Mouse (Mus musculus) adrenal gland, adult (tissue): ENCODE measurements around the gene Pcolce2.
"Not testable (repeated sequence)": the region's sequence is repeated elsewhere in the genome, so short reads cannot be mapped to it uniquely, and the experiment has no call there.

Experiments
- DNase-seq, 2 experiments: peaks; one replicate each; pipeline ENCODE4 v3.0.0; 2022 to 2023; ENCODE audit warnings: low spot score in 1 of 2; ENCODE audit not compliant: inconsistent age in 2 of 2

Gene Pcolce2

DNA sequence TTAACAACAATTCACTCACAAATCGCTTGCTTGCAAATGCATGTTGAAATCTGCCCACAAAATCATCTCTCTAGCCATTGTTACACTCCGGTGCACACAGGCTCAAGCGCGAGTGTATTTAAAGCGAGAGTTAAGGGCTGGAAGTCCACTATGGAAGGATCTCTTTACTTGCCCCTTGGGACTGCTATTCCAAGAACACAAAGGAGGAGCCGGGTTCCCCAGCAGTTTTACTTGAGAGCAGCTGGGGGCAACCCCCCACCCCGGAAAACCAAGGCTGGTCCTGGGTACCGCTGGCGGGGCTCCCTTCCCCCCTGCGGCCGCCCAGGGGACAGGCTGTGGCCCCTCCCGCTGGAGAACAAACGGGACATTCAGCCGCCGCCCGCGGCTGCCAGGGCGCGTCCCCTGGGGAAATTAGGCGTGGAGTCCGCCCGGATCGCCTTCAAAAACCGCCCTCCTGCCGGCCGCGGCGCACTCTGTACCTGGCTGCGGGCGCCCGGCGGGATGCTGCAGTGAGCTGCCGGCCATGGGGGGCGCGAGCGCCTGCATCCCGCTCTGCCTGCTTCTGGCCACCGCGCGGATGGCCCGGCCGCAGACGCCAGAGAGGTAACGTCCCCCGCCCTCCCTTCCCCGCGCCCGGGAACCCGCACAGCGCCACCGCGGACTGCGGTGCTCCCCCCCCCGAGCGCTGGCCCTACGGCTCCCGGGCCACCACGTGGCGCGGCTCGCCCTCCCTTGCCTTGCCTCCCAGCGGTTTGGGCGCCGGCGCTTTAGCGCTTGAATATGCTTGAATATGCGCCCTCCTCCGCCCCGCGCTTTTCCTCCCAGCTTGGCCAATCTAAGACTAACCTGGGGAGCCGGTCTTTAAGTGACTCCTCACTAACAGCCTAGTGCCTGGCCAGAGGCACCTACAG, at the start of gene Pcolce2:
Pcolce2 (plus strand) TSS at position 331 of the 911 bp plus-strand sequence.
- peak in 1 of 2 experiments; percentile 57 for DNase-seq

DNA sequence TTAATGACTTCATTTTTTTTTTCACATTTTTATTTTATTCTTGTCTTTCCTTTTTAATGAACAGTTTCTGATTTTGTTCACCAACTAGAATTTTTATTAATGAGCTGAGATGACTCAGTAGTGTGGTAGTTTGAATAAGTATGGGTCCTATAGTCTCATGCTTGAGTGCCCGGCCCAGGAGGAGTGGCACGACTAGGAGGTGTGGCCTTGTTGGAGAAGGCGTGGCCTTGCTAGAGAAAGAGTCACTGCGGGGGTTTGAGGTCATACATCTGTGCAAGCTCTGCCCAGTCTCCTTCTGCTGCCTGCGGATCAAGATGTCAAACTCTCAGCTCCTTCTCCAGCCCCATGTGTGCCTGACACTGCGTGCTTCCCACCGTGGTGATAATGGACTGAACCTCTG, 49.3 kb upstream of the Pcolce2 start:
- DNase-seq, result no peak

DNA sequence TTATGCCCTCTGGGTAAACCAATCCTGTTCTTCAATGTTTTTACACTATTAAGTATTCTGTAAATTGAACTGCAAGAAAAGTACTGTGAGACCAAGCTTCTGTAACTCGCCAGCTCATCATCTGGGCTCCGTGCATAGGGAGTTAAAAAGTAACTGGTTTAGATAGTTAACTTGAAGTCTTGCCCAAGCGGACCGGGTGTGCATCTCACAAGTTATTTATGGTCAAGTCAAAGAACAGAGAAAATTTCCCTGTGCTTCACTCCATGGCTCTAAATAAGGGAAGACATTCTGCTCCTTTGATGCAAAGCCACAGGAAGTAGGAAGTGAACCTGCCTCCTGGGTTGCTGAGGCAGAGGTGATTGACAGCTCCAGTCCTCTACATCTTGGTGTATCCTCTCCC, 43.1 kb upstream of the Pcolce2 start:
- DNase-seq, result no peak

DNA sequence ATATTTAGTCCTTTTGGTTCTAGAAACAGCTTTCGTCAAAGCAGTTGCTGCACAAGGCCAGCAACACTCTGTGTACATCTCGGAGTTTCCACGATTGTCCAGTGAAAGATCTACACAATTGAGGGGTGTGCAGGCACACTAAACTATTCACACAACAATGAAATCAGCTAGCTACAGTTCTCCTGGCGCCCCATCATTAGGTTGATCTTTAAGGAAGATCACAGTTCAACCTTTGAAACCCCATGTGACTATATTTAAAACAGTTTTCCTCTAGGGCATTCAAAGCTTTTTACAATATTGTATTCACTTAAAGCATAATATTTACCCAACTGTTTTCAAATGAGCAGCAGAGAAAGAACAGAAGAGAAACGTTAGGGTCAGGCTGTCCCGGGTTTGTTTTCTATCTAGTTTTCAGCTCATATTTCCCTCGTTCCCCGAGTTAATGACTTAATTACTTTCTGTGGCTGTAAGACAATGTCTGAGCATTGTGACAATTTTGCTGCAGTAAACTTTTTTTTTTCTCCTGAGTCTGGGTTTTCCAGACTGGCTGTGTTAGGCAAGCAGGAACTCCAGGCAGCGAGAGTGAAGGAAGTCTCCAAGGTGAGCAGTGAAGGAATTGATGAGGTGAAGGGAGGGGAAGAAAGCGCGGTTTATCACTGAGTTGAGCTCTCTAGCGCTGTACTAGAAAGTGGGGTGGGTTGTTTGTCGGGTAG, 39.8 kb upstream of the Pcolce2 start:
- DNase-seq, result no peak

DNA sequence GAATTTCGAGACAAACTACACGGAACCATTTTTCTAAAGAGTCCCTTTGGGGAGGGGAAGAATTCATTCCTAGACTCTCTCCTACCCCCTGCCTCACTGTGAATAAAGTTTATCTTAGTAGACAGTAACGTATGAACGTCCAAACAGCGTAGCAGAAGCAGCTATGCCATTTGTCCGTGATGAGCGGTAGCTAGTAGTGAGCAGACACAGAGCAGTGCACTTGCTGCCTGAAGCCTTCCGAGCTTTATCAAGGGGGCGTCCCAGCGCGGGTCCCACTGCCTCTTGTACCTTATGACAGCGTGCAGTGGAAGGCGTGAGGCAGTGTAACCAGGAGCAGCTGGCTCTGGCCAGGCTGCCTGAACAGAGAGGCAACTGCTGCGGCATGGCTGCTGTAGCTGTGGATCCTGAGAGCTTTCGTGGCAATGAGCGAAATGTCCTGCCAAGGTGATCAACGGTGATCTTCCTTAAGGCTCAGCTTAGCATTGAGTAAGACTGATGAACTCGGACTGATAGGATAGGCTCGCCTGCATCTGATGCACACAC, 39.2 kb upstream of the Pcolce2 start:
- no peak for DNase-seq

DNA sequence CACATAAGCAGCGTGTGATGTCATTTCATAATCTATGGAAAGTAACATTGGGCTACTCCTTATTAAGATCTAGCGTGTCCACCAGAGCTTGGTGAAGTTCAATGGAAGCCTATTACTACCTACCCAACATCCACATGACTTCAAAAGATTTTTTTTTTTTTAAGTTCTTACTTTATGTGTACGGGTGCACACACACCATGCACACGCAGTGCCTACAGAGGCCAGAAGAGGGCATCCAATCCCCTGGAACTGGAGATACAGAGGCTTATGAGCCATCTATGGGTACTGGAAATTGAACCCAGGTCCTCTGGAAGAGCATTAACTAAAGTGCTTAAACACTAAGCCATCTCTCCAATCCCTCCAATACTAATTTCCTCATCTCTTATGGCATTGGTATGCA, 38.0 kb upstream of the Pcolce2 start:
- DNase-seq, result no peak

DNA sequence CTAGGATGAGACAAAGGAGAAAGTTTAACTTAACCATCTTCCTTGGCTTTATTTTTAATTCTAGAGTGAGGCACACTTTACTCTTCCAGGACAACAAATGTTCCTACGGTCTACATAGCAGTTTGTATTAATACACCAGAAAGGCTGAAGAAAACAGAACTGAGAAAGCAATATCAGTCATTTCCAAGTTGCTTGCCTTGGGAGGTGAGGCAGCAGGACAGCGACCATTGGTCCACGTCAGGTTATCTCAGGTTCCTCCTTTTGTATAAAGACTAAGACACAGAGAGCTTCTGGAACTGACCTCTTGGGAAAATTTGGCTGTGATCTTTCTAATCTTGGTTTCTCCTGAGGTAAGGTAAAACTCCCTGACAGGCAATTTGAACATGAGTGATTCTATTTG, 34.6 kb upstream of the Pcolce2 start:
- no peak for DNase-seq

DNA sequence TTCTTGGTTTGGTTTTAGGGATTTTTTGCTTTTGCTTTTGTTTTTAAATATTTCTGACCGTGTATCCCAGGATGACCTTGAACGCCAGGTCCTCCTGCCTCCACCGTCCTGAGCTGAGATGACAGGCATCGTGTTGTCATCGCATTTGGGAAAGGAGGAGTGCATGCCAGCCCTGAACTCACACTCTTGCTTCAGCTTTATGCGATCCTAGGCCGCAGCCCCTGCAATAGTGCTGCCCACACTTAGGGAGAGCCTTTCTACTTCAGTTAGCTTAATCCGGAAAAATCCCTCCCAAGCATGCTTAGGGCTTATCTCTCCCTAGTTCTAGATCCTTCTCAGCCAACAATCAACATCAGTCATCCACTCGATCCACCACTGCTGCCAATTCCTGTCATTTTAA, 34.1 kb upstream of the Pcolce2 start:
- DNase-seq, result no peak

DNA sequence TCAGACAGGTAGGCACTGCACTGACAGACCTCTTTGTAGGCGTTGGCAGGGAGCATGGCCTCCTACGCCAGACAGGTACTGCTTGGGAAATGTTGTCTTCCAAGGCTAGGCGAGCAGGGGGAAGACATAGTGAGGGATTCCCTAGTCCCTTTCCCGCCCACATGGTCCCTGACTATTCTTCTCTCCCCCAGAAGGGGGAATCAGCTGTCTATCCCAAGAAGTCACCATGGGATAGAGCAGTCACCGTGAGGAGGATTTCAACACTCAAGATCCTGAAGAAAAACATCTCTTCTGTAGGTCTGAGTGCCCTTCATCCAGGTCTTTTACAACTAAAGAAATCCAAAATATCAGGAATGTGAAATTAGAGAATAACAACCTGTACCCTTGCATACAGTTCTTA, 30.2 kb upstream of the Pcolce2 start:
- no peak for DNase-seq

DNA sequence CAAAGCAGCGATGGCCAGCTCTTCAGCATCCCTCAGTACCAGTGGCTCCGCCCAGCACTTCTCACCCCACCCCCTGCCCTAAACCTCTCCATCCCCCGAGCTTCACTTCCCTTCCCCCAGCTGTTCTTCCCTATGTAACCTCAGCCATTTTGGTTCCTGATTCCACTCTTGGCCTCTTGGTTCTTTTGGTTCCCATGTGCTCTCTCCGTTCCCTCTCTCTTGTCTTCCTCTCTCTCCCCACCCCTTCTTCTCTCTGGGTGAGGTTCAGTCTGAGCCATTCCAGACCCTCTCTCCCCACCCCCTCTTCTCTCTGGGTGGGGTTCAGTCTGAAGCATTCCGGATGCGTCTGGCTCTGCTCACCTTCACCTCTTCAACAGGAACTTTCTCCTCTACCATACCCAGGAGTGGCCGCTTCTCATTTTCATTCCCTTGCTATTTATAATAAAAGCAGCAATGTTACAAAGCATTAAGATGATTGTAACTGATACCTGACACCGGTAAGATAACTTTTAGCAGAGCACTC, 25.1 kb upstream of the Pcolce2 start:
- no peak for DNase-seq

DNA sequence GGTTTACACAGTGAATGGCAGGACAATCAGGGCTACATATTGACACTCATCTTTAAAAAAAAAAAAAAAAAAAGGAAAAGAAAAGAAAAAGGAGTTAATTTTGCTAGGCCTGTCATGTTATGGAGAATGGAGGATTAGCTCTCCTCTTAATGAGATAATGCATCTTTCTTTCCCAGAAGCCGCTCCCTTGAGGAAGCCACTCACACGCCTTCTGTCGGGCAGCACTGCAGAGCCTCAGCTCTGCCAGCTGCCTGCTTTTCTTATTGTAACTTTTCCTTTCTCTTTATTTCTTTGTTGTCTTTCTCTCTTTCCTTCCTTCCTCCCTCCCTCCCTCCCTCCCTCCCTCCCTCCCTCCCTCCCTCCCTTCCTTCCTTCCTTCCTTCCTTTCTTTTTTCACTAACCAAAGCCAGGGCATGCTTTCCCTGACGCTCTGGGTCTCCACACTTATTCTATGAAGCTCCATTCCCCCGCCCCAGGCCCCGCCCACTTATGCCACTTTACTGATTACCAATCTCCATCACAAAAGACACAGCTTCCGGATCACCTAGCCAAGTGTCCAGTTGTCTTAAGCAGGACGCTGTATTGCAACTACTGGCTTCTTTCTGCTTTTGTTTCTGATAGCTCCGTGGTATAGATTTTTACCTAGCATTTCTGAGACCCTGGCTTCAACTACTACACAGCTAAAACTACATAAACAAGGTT, 23.8 kb upstream of the Pcolce2 start:
- no peak for DNase-seq

DNA sequence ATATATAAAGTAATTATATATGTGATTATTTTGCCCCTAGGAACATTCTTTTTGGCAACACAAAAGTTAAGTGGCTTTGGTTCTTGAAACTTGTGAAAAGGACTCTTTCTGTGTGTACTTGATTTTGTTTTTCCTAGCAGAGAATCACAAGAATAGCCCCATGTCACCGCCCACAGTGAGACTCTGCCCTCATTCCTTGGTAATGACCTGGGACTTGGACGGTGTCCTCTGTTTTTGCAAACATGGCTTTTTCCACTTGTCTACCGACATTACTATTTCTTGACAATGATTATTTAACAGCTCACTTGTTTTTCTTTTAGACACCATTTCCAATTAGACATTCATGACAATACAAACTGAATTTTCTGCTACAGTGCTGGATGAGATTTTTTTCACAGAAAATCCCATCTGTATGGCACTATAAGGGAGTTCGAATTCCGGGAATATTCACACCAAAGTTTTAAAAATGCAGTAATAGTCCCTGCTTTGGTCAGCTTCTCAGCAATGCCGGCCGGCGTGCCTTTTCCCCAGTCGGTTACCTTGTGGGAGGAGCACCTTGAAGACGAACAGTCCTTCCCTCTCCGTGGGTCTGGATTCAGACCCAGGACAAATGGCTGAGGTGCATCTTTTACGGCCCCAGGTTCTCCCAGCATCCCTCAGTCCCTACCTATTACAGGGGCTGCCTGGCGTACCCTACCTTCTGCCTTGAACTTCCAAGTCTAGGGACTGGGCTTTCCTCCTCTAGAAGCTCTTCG, 22.4 kb upstream of the Pcolce2 start:
- no peak for DNase-seq

DNA sequence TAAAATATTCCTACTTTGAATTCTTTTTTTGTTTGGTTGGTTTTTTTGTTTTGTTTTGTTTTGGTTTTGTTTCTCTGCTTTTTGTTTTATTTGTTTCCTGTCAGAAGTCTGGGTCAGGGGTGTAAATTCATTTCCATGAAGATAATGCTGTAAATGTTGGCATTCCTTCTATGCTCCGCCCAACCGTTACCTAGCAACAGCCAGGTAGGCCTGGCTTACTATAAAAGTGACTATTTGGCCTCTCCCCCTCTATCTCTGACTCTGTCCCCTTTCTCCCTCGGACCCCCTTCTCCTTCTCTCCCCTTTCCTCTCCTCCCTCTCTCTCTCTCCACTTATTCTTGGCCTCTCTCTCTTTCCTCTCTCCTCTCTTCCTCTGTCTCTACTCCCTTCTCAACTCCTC, 21.4 kb upstream of the Pcolce2 start:
- DNase-seq, result no peak

DNA sequence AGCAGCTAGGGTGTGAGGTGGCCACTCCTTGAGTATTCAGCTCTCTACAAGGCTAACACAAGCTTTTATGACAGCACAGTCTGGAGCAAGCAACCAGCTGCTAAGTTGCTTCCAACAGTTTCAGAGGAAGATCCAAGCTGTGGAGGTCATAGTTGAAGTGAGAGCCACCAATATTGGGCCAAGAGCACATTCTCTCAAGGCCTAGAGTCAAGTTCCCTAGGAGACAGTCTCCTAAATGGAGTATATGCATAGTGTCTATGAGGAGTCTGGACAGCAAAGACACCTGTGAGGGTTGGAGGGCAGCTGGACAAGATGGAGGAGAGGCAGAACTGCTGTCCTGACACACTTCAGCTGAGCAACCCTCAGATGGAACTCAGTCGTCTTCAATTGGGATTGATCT, 18.8 kb upstream of the Pcolce2 start:
- no peak for DNase-seq

DNA sequence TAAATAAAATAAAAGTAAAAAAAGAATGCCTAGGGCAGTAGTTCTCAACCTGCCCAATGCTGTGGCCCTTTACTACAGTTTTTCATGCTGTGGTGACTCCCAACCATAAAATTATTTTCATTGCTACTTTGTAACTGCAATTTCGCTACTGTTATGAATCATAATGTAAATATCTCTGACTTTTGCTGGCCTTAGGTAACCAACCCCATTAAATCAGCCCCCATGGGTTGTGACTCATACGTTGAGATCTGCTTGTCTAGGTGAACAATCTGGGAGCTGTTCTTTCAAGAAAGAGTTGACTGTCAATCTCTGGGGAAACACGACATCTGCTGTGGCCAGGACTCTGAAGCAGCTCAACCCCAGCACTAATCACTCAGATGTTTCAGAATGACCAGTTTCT, 13.3 kb upstream of the Pcolce2 start:
- DNase-seq, result no peak

DNA sequence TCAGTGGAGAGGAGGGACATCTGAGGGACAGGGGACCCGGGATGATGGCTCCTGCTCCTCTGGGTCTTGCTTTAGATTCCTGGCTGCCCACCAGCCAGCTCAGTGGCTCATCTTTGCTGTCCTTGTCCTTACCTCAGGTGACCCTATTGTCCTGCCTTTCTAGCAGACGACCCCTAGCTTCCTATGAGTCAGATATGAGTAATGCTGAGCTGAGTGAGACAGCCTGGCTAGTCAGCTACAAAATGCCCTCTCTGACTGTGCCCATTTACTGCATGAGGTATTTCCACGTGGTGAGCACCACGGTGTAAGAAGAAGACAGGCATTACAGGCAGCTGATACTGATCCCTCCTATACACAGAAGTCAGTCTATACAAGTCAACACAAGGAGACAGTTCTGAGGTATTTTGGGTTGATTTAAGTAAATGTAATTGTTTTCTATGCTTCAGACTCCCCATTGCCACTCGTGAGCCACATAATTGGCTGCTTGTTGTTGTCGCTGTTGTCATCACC, 8.9 kb upstream of the Pcolce2 start:
- DNase-seq, result no peak

DNA sequence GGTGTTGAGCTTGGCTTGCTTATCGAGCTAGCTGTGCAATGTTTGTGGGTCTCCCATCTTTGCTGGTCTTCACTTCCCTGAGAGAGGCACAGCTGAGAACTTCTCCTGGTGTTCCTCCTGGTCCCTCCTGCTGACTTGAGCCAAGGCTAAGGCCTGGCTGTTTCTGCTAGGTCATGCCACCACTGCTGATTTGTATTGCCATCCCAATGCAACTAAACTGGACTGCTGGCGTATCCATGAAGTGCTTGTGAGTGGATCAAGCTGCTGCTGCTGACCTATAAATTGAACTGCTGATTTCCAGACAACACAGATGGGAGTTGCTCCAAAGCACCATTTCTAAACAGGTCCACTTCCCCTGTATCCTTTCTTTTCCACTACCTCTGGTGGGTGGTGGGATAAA, 7.8 kb upstream of the Pcolce2 start:
- not testable (repeated sequence) for DNase-seq

DNA sequence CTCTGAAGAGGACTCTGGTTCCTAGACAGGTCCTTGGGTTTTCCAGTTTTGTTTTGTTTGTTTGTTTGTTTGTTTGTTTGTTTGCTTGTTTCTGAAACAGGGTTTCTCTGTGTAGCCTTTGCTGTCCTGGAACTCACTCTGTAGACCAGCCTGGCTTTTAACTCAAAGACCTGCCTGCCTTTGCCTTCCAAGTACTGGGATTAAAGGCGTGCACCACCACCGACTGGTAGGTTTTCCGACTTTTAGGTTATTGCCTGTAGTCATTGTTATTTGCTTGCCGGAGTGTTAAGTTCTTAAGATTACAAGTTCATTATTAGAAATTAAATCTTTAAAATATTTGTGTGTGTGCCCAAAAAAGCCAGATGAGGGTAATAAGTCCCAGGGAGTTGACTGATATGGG, 1.0 kb upstream of the Pcolce2 start:
- DNase-seq, result no peak

DNA sequence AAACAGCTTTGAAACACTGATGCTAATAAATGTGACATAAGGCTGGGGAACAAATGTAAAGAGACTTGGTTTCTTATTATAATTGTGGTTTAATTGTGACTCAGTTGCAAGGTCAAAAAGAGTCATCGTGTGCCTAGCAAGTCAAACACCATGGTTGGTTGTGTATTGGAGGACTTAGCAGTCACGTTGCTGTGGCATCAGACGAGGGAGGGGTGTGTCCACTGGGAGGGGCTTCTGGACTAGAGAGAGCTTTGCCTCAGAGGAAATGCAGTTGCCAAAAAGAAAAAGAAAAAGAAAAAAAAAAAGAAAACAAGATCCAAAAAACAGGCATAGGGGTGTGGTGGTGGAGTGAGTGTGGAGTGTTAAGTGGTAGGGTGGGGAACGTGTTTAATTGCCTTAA, 2.5 kb downstream of the Pcolce2 start:
- DNase-seq, result no peak

DNA sequence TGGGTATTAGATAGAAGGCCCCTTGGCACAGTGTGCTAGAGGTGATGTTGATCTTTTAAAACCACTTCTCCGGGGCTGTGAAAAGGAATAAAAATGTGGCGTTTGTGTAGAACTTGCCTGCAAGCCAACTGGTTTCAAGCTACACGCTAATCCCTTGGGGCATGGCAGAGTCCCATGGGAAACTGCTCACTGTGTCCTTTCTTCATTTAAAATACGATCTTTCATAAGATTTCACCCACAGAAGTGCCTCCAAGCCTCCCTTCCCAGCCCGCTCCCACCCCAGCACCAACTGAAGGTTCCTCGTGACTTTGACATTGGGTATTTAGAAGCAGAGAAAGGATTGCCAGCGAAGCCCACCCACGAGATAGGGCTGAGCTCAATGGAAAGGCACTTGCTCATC, 8.5 kb downstream of the Pcolce2 start:
- no peak for DNase-seq
